Mouse (Mus musculus) thymus, postnatal 0 days (tissue): ENCODE measurements around the gene Pank3. TPM values are rescaled to one million over a fixed set of nuclear protein-coding genes. Genes with fewer than 3 reads are reported as not detected.
"Not testable (repeated sequence)": the region's sequence is repeated elsewhere in the genome, so short reads cannot be mapped to it uniquely, and the experiment has no call there.

Experiments
- DNase-seq: peaks from one replicate; pipeline ENCODE4 v3.0.0-alpha.2; 2015; ENCODE audit warnings: low spot score
- polyA plus RNA-seq: library from polyadenylated mRNA; unstranded; fragments of >200 nt; fragmentation: Nextera tagmentation; extraction: Ambion mirVana; gene quantifications from 2 replicates; pipeline ENCODE4 v1.2.1, GENCODE M21; 2015

The Pank3 gene
- polyA plus RNA-seq, 1 experiment from 2014 or later, result 13.6 TPM

- DNase-seq, result no peak
These were observed 7.2 kb downstream of the Pank3 start for GRCm38 (mm10) chr11:35776452-35776851.

- no peak for DNase-seq
These were observed 11.1 kb downstream of the Pank3 start for GRCm38 (mm10) chr11:35780336-35780735.

- no peak for DNase-seq
These were observed 13.2 kb downstream of the Pank3 start for GRCm38 (mm10) chr11:35782444-35782843.

- DNase-seq, result no peak
These were observed 13.8 kb downstream of the Pank3 start for GRCm38 (mm10) chr11:35783038-35783437.

- no peak for DNase-seq
These were observed 14.7 kb downstream of the Pank3 start for GRCm38 (mm10) chr11:35784002-35784401.

- DNase-seq, result no peak
These were observed 15.3 kb downstream of the Pank3 start for GRCm38 (mm10) chr11:35784537-35784936.

- no peak for DNase-seq
These were observed 19.2 kb downstream of the Pank3 start for GRCm38 (mm10) chr11:35788443-35788842.

GRCm38 (mm10) chr11:35792800-35793199, 23.5 kb downstream of the Pank3 start:
- DNase-seq, result not testable (repeated sequence)

- no peak for DNase-seq
These were observed 28.6 kb downstream of the Pank3 start for GRCm38 (mm10) chr11:35797751-35798494.

GRCm38 (mm10) chr11:35798495-35798820, 29.2 kb downstream of the Pank3 start:
- DNase-seq, result peak; percentile 4

- peak; percentile 10 for DNase-seq
These were observed 29.6 kb downstream of the Pank3 start, which contains the start of gene Fbll1 for GRCm38 (mm10) chr11:35798874-35799273. Fbll1 (minus strand) TSS chr11:35798884.

- DNase-seq, result no peak
These were observed 32.0 kb downstream of the Pank3 start for GRCm38 (mm10) chr11:35801332-35801731.

- DNase-seq, result no peak
These were observed 42.2 kb downstream of the Pank3 start for GRCm38 (mm10) chr11:35811458-35811857.

GRCm38 (mm10) chr11:35816316-35816715, 47.0 kb downstream of the Pank3 start:
- DNase-seq, result no peak

- DNase-seq, result no peak
These were observed 58.4 kb downstream of the Pank3 start for GRCm38 (mm10) chr11:35827714-35828113.

- DNase-seq, result no peak
These were observed 62.9 kb downstream of the Pank3 start for GRCm38 (mm10) chr11:35832139-35832538.

GRCm38 (mm10) chr11:35833270-35833669, 64.0 kb downstream of the Pank3 start:
- DNase-seq, result no peak

GRCm38 (mm10) chr11:35834022-35834760, 64.9 kb downstream of the Pank3 start, which contains the start of gene Rars:
Rars (minus strand) TSS chr11:35834506.
- DNase-seq, result peak; percentile 95

GRCm38 (mm10) chr11:35837156-35838126, 68.2 kb downstream of the Pank3 start:
- DNase-seq, result no peak

- peak; percentile 56 for DNase-seq
These were observed 69.4 kb downstream of the Pank3 start for GRCm38 (mm10) chr11:35838345-35839338.
